Mouse (Mus musculus): ENCODE measurements around the gene Fscb. TPM values are rescaled to one million over a fixed set of nuclear protein-coding genes. Genes with fewer than 3 reads are reported as not detected.

Fscb gene
- polyA plus RNA-seq (2014; fragmentation: Nextera tagmentation; extraction: Ambion mirVana) = not detected in 2 replicates

- 57% methylated on average over 1 of the region's 1 CpGs for WGBS
- H3K4me1 ChIP-seq (ENCODE audit: control insufficient read depth in 2 of 2, insufficient read depth in 2 of 2, low read length in 2 of 2) = no peaks in the 10 kb centered on the region
Measured at GRCm38 (mm10) chr12:64474590-64474989, at the start of gene Fscb. TSS of gene Fscb (minus strand) at chr12:64474690.

DNA sequence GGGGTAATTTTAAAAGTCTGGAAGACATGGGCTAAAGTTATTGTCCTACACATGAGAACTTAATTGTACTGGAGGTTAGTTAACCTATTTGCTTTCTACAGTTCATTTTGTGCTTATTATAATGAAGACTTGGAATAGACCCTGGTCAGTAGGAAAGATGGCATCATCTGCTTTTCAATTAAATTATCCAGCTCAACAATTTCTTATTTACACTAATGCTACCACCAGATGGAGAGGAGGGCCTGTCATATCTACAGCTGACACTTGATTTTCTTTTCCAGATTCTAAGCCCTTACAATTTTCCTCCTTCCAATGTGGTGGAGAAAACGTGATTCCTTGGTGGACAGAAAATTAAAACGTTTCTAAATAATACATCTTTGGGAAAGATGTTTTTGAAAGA lies 42.3 kb upstream of the Fscb start:
- WGBS = 47% methylated on average over 2 of the region's 2 CpGs
- no peak for ATAC-seq (ENCODE audit: insufficient number of reproducible peaks, insufficient read depth, low FRiP score, low read depth)
- Histone ChIP-seq H3K9ac (ENCODE audit: low read length) (no peak overlapping the region), H3K9me3 (ENCODE audit: control insufficient read depth, low read length) (no peaks in the 10 kb centered on the region), H3K27me3 (ENCODE audit: control insufficient read depth, insufficient read depth, low read length) (no peaks in the 10 kb centered on the region), H3K4me2 (ENCODE audit: low read length) (no peak overlapping the region), H3K36me3 (ENCODE audit: control insufficient read depth, insufficient read depth, low read length) (no peaks in the 10 kb centered on the region), H3K4me3 (ENCODE audit: control insufficient read depth in 1 of 2, insufficient read depth in 1 of 2, low read depth in 1 of 2, low read length in 2 of 2) (no peak overlapping the region), H3K27ac (replicated peaks in 1 of 2; ENCODE audit: control insufficient read depth in 1 of 2, insufficient read depth in 1 of 2, low read depth in 2 of 2, low read length in 2 of 2) (no peak overlapping the region), H3K4me1 (ENCODE audit: control insufficient read depth in 2 of 2, insufficient read depth in 2 of 2, low read length in 2 of 2) (no peaks in the 10 kb centered on the region)

More at GRCm38 (mm10) chr12:64474590-64474989, at the start of gene Fscb:
- Histone ChIP-seq H3K27ac (replicated peaks in 1 of 2; ENCODE audit: control insufficient read depth in 1 of 2, insufficient read depth in 1 of 2, low read depth in 2 of 2, low read length in 2 of 2) (no peak within 1 kb of the TSS), H3K9me3 (ENCODE audit: control insufficient read depth, low read length) (no peaks in the 10 kb centered on the region), H3K4me3 (ENCODE audit: control insufficient read depth in 1 of 2, insufficient read depth in 1 of 2, low read depth in 1 of 2, low read length in 2 of 2) (no peak within 1 kb of the TSS), H3K27me3 (ENCODE audit: control insufficient read depth, insufficient read depth, low read length) (no peaks in the 10 kb centered on the region), H3K4me2 (ENCODE audit: low read length) (no peak within 1 kb of the TSS), H3K9ac (ENCODE audit: low read length) (no peak within 1 kb of the TSS), H3K36me3 (ENCODE audit: control insufficient read depth, insufficient read depth, low read length) (no peaks in the 10 kb centered on the region)
- ATAC-seq (ENCODE audit: insufficient number of reproducible peaks, insufficient read depth, low FRiP score, low read depth) = no peak

GRCm38 (mm10) chr12:64513439-64513838 lies 38.9 kb upstream of the Fscb start:
- WGBS = 75% methylated on average over 1 of the region's 1 CpGs
- no peaks in the 10 kb centered on the region for H3K4me1 ChIP-seq (ENCODE audit: control insufficient read depth in 2 of 2, insufficient read depth in 2 of 2, low read length in 2 of 2)
- H3K36me3 ChIP-seq (ENCODE audit: control insufficient read depth, insufficient read depth, low read length) = no peaks in the 10 kb centered on the region
- no peaks in the 10 kb centered on the region for H3K9me3 ChIP-seq (ENCODE audit: control insufficient read depth, low read length)
- no peak overlapping the region for H3K9ac ChIP-seq (ENCODE audit: low read length)
- H3K27me3 ChIP-seq (ENCODE audit: control insufficient read depth, insufficient read depth, low read length) = no peaks in the 10 kb centered on the region
- no peak overlapping the region for H3K4me3 ChIP-seq (ENCODE audit: control insufficient read depth in 1 of 2, insufficient read depth in 1 of 2, low read depth in 1 of 2, low read length in 2 of 2)
- H3K4me2 ChIP-seq (ENCODE audit: low read length) = no peak overlapping the region
- ATAC-seq (ENCODE audit: insufficient number of reproducible peaks, insufficient read depth, low FRiP score, low read depth) = no peak
- H3K27ac ChIP-seq (replicated peaks in 1 of 2; ENCODE audit: control insufficient read depth in 1 of 2, insufficient read depth in 1 of 2, low read depth in 2 of 2, low read length in 2 of 2) = no peak overlapping the region

DNA sequence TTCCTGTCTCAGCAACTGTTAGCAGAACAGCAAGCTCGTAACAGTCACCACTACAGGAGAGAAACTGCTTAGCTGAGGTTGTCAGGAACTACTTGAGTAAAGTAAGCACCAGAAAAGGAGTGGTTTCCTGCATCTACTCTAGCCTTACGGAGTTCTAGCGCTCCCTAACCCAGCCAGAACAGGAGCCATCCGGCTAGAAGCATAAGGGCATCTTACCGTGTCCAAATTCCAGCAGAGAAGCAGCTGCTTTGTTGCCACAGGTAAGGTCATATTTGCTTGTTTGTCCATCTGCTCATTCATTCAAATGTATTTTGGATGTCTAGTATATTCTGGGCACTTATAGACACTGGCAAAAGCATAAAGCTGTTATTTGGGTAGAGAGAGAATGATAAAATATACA lies 23.2 kb upstream of the Fscb start:
- 67% methylated on average over 5 of the region's 5 CpGs for WGBS
- Histone ChIP-seq H3K27me3 (ENCODE audit: control insufficient read depth, insufficient read depth, low read length) (no peaks in the 10 kb centered on the region), H3K9me3 (ENCODE audit: control insufficient read depth, low read length) (no peaks in the 10 kb centered on the region), H3K4me3 (ENCODE audit: control insufficient read depth in 1 of 2, insufficient read depth in 1 of 2, low read depth in 1 of 2, low read length in 2 of 2) (no peak overlapping the region), H3K9ac (ENCODE audit: low read length) (no peak overlapping the region), H3K27ac (replicated peaks in 1 of 2; ENCODE audit: control insufficient read depth in 1 of 2, insufficient read depth in 1 of 2, low read depth in 2 of 2, low read length in 2 of 2) (no peak overlapping the region), H3K36me3 (ENCODE audit: control insufficient read depth, insufficient read depth, low read length) (no peaks in the 10 kb centered on the region), H3K4me2 (ENCODE audit: low read length) (no peak overlapping the region), H3K4me1 (ENCODE audit: control insufficient read depth in 2 of 2, insufficient read depth in 2 of 2, low read length in 2 of 2) (no peaks in the 10 kb centered on the region)
- no peak for ATAC-seq (ENCODE audit: insufficient number of reproducible peaks, insufficient read depth, low FRiP score, low read depth)

GRCm38 (mm10) chr12:64473615-64474014 lies 875 bp downstream of the Fscb start:
- Histone ChIP-seq H3K4me2 (ENCODE audit: low read length) (no peak overlapping the region), H3K9me3 (ENCODE audit: control insufficient read depth, low read length) (no peaks in the 10 kb centered on the region), H3K27ac (replicated peaks in 1 of 2; ENCODE audit: control insufficient read depth in 1 of 2, insufficient read depth in 1 of 2, low read depth in 2 of 2, low read length in 2 of 2) (no peak overlapping the region), H3K4me1 (ENCODE audit: control insufficient read depth in 2 of 2, insufficient read depth in 2 of 2, low read length in 2 of 2) (no peaks in the 10 kb centered on the region), H3K36me3 (ENCODE audit: control insufficient read depth, insufficient read depth, low read length) (no peaks in the 10 kb centered on the region), H3K9ac (ENCODE audit: low read length) (no peak overlapping the region), H3K4me3 (ENCODE audit: control insufficient read depth in 1 of 2, insufficient read depth in 1 of 2, low read depth in 1 of 2, low read length in 2 of 2) (no peak overlapping the region), H3K27me3 (ENCODE audit: control insufficient read depth, insufficient read depth, low read length) (no peaks in the 10 kb centered on the region)
- WGBS = 43% methylated on average over 1 of the region's 1 CpGs
- no peak for ATAC-seq (ENCODE audit: insufficient number of reproducible peaks, insufficient read depth, low FRiP score, low read depth)

DNA sequence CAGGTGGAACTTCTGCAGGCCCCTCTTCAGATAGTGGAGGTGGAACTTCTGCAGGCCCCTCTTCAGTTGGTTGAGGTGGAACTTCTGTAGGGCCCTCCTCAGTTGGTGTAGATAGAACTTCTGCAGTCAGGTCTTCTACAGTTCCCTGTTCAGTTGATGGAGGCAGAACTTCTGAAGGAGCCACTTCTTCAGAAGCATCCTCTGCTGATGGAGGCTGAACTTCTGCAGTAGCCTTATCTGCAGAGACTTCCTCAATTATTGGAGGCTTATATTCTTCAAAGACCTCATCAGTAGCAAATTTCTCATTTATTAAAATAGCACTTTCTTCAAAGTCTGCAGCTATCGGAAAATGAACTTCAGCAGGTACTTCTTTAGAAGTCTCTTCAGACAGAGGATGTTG lies 1.4 kb downstream of the Fscb start:
- H3K4me3 ChIP-seq (ENCODE audit: control insufficient read depth in 1 of 2, insufficient read depth in 1 of 2, low read depth in 1 of 2, low read length in 2 of 2) = no peak overlapping the region
- no peak overlapping the region for H3K27ac ChIP-seq (replicated peaks in 1 of 2; ENCODE audit: control insufficient read depth in 1 of 2, insufficient read depth in 1 of 2, low read depth in 2 of 2, low read length in 2 of 2)
- H3K36me3 ChIP-seq (ENCODE audit: control insufficient read depth, insufficient read depth, low read length) = no peaks in the 10 kb centered on the region
- H3K27me3 ChIP-seq (ENCODE audit: control insufficient read depth, insufficient read depth, low read length) = no peaks in the 10 kb centered on the region
- H3K9me3 ChIP-seq (ENCODE audit: control insufficient read depth, low read length) = no peaks in the 10 kb centered on the region
- no peak overlapping the region for H3K9ac ChIP-seq (ENCODE audit: low read length)
- no peak for ATAC-seq (ENCODE audit: insufficient number of reproducible peaks, insufficient read depth, low FRiP score, low read depth)
- no peak overlapping the region for H3K4me2 ChIP-seq (ENCODE audit: low read length)
- H3K4me1 ChIP-seq (ENCODE audit: control insufficient read depth in 2 of 2, insufficient read depth in 2 of 2, low read length in 2 of 2) = no peaks in the 10 kb centered on the region
- 74% methylated on average over 1 of the region's 1 CpGs for WGBS

DNA sequence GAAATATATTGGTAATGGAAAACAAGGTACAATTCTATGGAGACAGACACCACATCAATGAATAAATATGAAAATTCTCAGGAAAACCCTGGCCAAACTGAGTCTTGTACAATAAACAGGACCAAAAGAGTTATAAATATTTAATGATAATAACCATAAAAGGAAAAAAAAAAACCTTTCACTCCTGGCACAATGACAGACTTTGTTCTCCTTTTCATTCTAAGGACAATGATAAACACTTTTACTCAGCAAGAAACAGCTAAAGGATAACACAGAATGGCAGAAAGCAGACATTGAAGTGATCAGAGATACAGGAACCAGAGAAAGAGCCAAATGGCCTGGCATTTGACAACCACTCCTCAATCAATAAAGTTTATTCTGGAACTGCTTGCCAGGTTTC lies 19.3 kb downstream of the Fscb start:
- Histone ChIP-seq H3K9ac (ENCODE audit: low read length) (no peak overlapping the region), H3K27me3 (ENCODE audit: control insufficient read depth, insufficient read depth, low read length) (no peaks in the 10 kb centered on the region), H3K4me1 (ENCODE audit: control insufficient read depth in 2 of 2, insufficient read depth in 2 of 2, low read length in 2 of 2) (no peaks in the 10 kb centered on the region), H3K9me3 (ENCODE audit: control insufficient read depth, low read length) (no peaks in the 10 kb centered on the region), H3K27ac (replicated peaks in 1 of 2; ENCODE audit: control insufficient read depth in 1 of 2, insufficient read depth in 1 of 2, low read depth in 2 of 2, low read length in 2 of 2) (no peak overlapping the region), H3K36me3 (ENCODE audit: control insufficient read depth, insufficient read depth, low read length) (no peaks in the 10 kb centered on the region), H3K4me2 (ENCODE audit: low read length) (no peak overlapping the region), H3K4me3 (ENCODE audit: control insufficient read depth in 1 of 2, insufficient read depth in 1 of 2, low read depth in 1 of 2, low read length in 2 of 2) (no peak overlapping the region)
- no peak for ATAC-seq (ENCODE audit: insufficient number of reproducible peaks, insufficient read depth, low FRiP score, low read depth)

- Histone ChIP-seq H3K4me2 (ENCODE audit: low read length) (no peak overlapping the region), H3K27ac (replicated peaks in 1 of 2; ENCODE audit: control insufficient read depth in 1 of 2, insufficient read depth in 1 of 2, low read depth in 2 of 2, low read length in 2 of 2) (no peak overlapping the region), H3K4me1 (ENCODE audit: control insufficient read depth in 2 of 2, insufficient read depth in 2 of 2, low read length in 2 of 2) (no peaks in the 10 kb centered on the region; a peak in 1 of 4 replicates), H3K9me3 (ENCODE audit: control insufficient read depth, low read length) (no peaks in the 10 kb centered on the region), H3K4me3 (ENCODE audit: control insufficient read depth in 1 of 2, insufficient read depth in 1 of 2, low read depth in 1 of 2, low read length in 2 of 2) (no peak overlapping the region), H3K36me3 (ENCODE audit: control insufficient read depth, insufficient read depth, low read length) (no peaks in the 10 kb centered on the region), H3K27me3 (ENCODE audit: control insufficient read depth, insufficient read depth, low read length) (no peaks in the 10 kb centered on the region), H3K9ac (ENCODE audit: low read length) (no peak overlapping the region)
- ATAC-seq (ENCODE audit: insufficient number of reproducible peaks, insufficient read depth, low FRiP score, low read depth) = no peak
- WGBS = 65% methylated on average over 9 of the region's 9 CpGs
Measured at GRCm38 (mm10) chr12:64449911-64450310, 24.6 kb downstream of the Fscb start.
